Mouse (Mus musculus): Measurements from ENCODE around the gene Ndufs8.

DNA sequence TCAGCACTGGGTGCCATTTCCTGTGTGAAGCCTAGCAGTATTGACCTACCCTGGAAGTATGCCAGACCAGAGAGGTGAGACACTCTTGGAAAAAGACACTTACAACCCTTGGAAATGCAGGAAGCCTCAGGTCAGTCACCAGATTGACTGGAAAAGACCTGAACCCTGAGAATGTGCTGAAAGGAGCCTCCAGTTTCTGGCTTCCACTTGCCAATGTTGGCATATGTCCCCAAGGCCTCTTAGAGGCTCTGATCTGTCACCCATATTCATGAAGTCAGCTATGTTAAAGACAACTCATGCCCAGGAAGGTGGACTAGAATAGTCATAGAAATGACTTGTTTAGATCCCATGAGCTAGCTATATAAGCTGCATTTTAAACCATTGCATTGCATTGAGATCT lies 41.1 kb downstream of the Ndufs8 start:
- TF ChIP-seq EP300 (IDR thresholded peaks at IDR 0.05) (no peak), CTCF (IDR thresholded peaks at IDR 0.05) (no peak)
